Mouse (Mus musculus) activated CD4-positive, CD25-positive, alpha-beta regulatory T cell, adult 9 weeks (primary cell): ENCODE results near the gene Dusp28. TPM values are rescaled to one million over a fixed set of nuclear protein-coding genes. Genes with fewer than 3 reads are reported as not detected.

ENCODE experiments used
- polyA plus RNA-seq: library from polyadenylated mRNA; unstranded; fragments of 100-300 nt; shearing (Covaris generic); gene quantifications from one replicate; pipeline ENCODE4 v1.2.1, GENCODE M21; 2017

The Dusp28 gene
- 4.3 TPM for polyA plus RNA-seq

GRCm38 (mm10) chr1:92906779-92907631, at the start of gene Dusp28:
TSS of gene Dusp28 (plus strand) at chr1:92906981.

GRCm38 (mm10) chr1:92902786-92903185, 4.0 kb upstream of the Dusp28 start, which contains the start of gene Ankmy1:
TSS of gene Ankmy1 (minus strand) at chr1:92902906.

GRCm38 (mm10) chr1:92910239-92910885, 3.6 kb downstream of the Dusp28 start, which contains the start of gene Rnpepl1:
TSS of gene Rnpepl1 (plus strand) at chr1:92910783.

GRCm38 (mm10) chr1:92934182-92934827, 27.5 kb downstream of the Dusp28 start, which contains the start of gene Capn10:
TSS of gene Capn10 (plus strand) at chr1:92934376.

GRCm38 (mm10) chr1:92950607-92951006, 43.8 kb downstream of the Dusp28 start, which contains the start of gene Gpr35:
TSS of gene Gpr35 (plus strand) at chr1:92950865.

Other genes with a start within 250 kb of the Dusp28 start
- gene Gpc1, start 75.3 kb upstream of the Dusp28 start, polyA plus RNA-seq = 1.0 TPM
- 0.66 TPM for gene Ankmy1, start 4.1 kb upstream of the Dusp28 start, polyA plus RNA-seq
- 12.8 TPM for gene Rnpepl1, start 3.8 kb downstream of the Dusp28 start, polyA plus RNA-seq
- gene Capn10, start 27.4 kb downstream of the Dusp28 start, polyA plus RNA-seq = 11.7 TPM
- 0.99 TPM for gene Gpr35, start 43.9 kb downstream of the Dusp28 start, polyA plus RNA-seq
- not detected for gene Aqp12, start 99.4 kb downstream of the Dusp28 start, polyA plus RNA-seq
- not detected for gene Kif1a, start 195.0 kb downstream of the Dusp28 start, polyA plus RNA-seq
- gene Agxt, start 228.3 kb downstream of the Dusp28 start, polyA plus RNA-seq = not detected